Mouse (Mus musculus): ENCODE results near the gene Slc2a2. TPM values are rescaled to one million over a fixed set of nuclear protein-coding genes. Genes with fewer than 3 reads are reported as not detected.

The Slc2a2 gene
- polyA plus RNA-seq (2014; fragmentation: Nextera tagmentation; extraction: Ambion mirVana) = 0.08 and 0.14 TPM in 2 replicates

DNA sequence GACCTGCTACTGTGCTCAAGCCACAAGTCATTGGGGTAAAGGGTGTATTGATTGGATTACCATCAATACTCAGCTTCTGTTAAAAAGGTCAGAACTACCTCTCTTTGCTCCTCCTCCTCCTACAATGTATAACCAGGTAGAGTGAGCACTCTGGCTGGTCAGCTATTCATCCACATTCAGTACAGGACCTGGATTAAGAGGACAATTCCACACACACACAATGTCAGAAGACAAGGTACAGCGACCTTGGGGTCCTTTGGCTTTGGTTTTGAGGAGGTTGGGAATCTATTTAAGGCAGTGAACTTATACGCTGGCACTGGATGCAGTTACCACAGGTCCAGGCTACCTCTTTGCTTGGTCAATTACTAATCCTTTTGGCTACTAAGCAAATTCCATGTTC is at the start of gene Slc2a2:
Slc2a2 (plus strand) TSS at position 107 of the 400 bp plus-strand sequence.
- Histone ChIP-seq H3K27me3 (ENCODE audit: insufficient read depth, low read length) (no peaks in the 10 kb centered on the region), H3K4me1 (ENCODE audit: insufficient read depth) (no peaks in the 10 kb centered on the region), H3K27ac (ENCODE audit: low read depth) (no peak within 1 kb of the TSS), H3K9ac (no peak within 1 kb of the TSS), H3K4me3 (ENCODE audit: low read depth, low read length) (no peak within 1 kb of the TSS), H3K4me2 (no peak within 1 kb of the TSS), H3K36me3 (ENCODE audit: insufficient read depth) (no peaks in the 10 kb centered on the region), H3K9me3 (ENCODE audit: low read depth, low read length) (no peaks in the 10 kb centered on the region)
- no peak for TF ChIP-seq CTCF (IDR thresholded peaks at IDR 0.05; ENCODE audit: low read depth)
- WGBS = 89% methylated on average over 2 of the region's 2 CpGs
- no peak for ATAC-seq (ENCODE audit: insufficient read depth)
- no peak for DNase-seq

DNA sequence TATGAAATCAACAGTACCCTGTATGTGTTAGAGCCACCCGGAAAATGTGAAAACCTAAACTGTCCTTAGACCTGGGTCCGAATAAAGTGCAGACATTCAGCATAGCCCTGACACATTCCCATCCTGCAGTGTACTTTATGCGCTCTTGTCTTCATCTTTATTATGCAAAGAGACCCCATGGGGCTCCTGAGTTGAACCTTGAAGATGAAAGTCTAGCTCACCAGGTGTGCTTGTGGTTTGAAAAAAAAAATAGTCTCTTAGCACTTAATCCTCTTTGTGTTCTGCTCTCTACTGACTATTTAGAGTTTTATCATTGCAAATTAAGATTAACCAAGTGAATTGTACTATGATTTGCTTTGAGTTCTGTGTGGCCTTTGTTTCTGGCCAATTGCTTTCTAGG is 45.1 kb upstream of the Slc2a2 start:
- 70% methylated on average over 3 of the region's 3 CpGs for WGBS
- ATAC-seq (ENCODE audit: insufficient read depth) (no peak), DNase-seq (no peak)
- H3K9me3 ChIP-seq (ENCODE audit: low read depth, low read length) = no peaks in the 10 kb centered on the region
- no peak overlapping the region for H3K4me3 ChIP-seq (ENCODE audit: low read depth, low read length)
- H3K27me3 ChIP-seq (ENCODE audit: insufficient read depth, low read length) = no peaks in the 10 kb centered on the region
- no peaks in the 10 kb centered on the region for H3K36me3 ChIP-seq (ENCODE audit: insufficient read depth)
- no peak overlapping the region for H3K9ac ChIP-seq
- TF ChIP-seq CTCF (IDR thresholded peaks at IDR 0.05; ENCODE audit: low read depth) = no peak
- no peak overlapping the region for H3K4me2 ChIP-seq
- H3K27ac ChIP-seq (ENCODE audit: low read depth) = no peak overlapping the region
- no peaks in the 10 kb centered on the region for H3K4me1 ChIP-seq (ENCODE audit: insufficient read depth)

DNA sequence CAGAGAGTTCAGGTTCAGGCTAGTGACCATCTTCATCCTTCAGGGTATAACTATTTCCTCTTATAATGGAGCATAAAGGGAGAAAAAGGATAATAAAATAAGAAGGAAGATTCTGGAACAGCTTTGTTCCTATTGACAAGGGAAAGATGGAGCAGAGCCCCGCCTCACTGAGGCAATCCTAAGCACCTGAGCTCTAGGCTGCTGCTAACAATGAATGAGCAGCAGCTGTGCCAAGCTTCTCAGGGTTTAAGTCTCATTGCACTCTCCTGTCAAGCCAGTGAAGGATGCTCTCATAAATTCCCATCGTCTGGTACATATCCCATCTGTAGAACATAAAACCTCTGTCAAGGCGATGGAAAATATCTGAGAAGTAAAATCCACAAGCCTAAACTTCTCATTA is 44.7 kb upstream of the Slc2a2 start:
- no peak overlapping the region for H3K4me2 ChIP-seq
- TF ChIP-seq CTCF (IDR thresholded peaks at IDR 0.05; ENCODE audit: low read depth) = no peak
- no peaks in the 10 kb centered on the region for H3K27me3 ChIP-seq (ENCODE audit: insufficient read depth, low read length)
- no peak overlapping the region for H3K9ac ChIP-seq
- DNase-seq = no peak
- no peak overlapping the region for H3K4me3 ChIP-seq (ENCODE audit: low read depth, low read length)
- no peaks in the 10 kb centered on the region for H3K9me3 ChIP-seq (ENCODE audit: low read depth, low read length)
- 82% methylated on average over 3 of the region's 3 CpGs for WGBS
- H3K4me1 ChIP-seq (ENCODE audit: insufficient read depth) = no peaks in the 10 kb centered on the region
- no peaks in the 10 kb centered on the region for H3K36me3 ChIP-seq (ENCODE audit: insufficient read depth)
- ATAC-seq (ENCODE audit: insufficient read depth) = no peak
- no peak overlapping the region for H3K27ac ChIP-seq (ENCODE audit: low read depth)

DNA sequence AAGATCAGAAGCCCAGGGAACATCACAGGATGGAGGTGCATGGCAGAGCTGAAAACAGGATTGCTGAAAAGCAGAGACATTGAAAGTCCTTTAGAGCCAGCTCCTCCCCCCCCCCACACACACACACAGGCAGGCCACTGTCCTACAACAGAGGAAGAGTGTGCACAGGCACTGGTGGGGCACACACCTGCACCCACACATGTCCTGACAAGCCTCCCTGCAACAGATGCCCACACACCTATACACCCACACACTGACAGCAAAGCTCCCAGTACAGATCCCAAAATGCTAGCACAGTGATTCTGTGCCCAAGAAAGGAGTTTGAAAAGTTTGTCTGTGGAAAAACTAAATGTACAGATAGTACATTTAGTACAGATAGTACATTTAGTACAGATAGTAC is 43.0 kb upstream of the Slc2a2 start:
- H3K4me2 ChIP-seq = no peak overlapping the region
- no peak overlapping the region for H3K4me3 ChIP-seq (ENCODE audit: low read depth, low read length)
- no peaks in the 10 kb centered on the region for H3K9me3 ChIP-seq (ENCODE audit: low read depth, low read length)
- H3K36me3 ChIP-seq (ENCODE audit: insufficient read depth) = no peaks in the 10 kb centered on the region
- ATAC-seq (ENCODE audit: insufficient read depth) (no peak), DNase-seq (no peak)
- no peaks in the 10 kb centered on the region for H3K27me3 ChIP-seq (ENCODE audit: insufficient read depth, low read length)
- H3K27ac ChIP-seq (ENCODE audit: low read depth) = no peak overlapping the region
- H3K9ac ChIP-seq = no peak overlapping the region
- no peaks in the 10 kb centered on the region for H3K4me1 ChIP-seq (ENCODE audit: insufficient read depth)
- TF ChIP-seq CTCF (IDR thresholded peaks at IDR 0.05; ENCODE audit: low read depth) = no peak

DNA sequence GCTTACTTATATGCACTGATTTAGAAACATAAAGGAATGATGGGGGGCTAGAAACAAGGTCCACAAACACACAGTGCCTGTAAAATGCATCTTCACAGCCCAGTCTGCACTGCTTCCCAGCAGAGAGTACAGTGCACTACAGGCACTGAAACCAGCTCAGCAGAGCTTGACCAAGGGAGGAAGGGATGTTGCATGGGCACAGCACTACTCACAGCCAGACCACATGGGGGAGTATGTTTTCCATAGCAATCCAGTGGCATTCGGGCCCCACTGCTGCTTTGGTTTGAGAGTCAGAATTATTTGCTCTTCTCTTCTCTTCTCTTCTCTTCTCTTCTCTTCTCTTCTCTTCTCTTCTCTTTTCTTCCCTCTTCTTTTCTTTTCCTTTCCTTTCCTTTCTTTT is 39.4 kb upstream of the Slc2a2 start:
- H3K9ac ChIP-seq = no peak overlapping the region
- ATAC-seq (ENCODE audit: insufficient read depth) (no peak), DNase-seq (peak; percentile 34)
- no peaks in the 10 kb centered on the region for H3K4me1 ChIP-seq (ENCODE audit: insufficient read depth)
- no peaks in the 10 kb centered on the region for H3K36me3 ChIP-seq (ENCODE audit: insufficient read depth)
- H3K27me3 ChIP-seq (ENCODE audit: insufficient read depth, low read length) = no peaks in the 10 kb centered on the region
- TF ChIP-seq CTCF (IDR thresholded peaks at IDR 0.05; ENCODE audit: low read depth) = peak; percentile 41
- no peak overlapping the region for H3K27ac ChIP-seq (ENCODE audit: low read depth)
- no peak overlapping the region for H3K4me2 ChIP-seq
- 50% methylated on average over 1 of the region's 1 CpGs for WGBS
- no peak overlapping the region for H3K4me3 ChIP-seq (ENCODE audit: low read depth, low read length)
- H3K9me3 ChIP-seq (ENCODE audit: low read depth, low read length) = no peaks in the 10 kb centered on the region

DNA sequence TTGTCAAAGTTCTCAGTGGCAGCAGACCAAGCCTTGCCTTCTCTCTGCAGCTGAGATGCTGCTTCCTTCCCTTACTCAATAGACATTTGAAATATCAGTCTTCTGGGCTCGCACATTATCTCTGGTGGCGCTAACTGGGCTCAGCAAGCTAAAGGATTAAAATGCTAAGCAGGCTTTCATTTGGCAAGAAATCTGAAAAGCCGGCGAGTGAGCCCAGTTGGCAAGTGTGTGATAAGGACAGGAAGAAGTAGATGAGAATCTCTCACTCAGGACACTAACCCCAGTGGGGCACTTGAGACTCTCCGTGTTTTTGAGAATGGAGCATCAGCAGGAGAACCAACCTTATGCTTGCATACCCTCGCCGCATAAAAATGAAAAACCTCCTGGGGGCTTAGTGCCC is 16.9 kb upstream of the Slc2a2 start:
- Histone ChIP-seq H3K4me2 (no peak overlapping the region), H3K27me3 (ENCODE audit: insufficient read depth, low read length) (no peaks in the 10 kb centered on the region), H3K9ac (no peak overlapping the region), H3K9me3 (ENCODE audit: low read depth, low read length) (no peaks in the 10 kb centered on the region), H3K27ac (ENCODE audit: low read depth) (no peak overlapping the region), H3K36me3 (ENCODE audit: insufficient read depth) (no peaks in the 10 kb centered on the region), H3K4me1 (ENCODE audit: insufficient read depth) (no peaks in the 10 kb centered on the region), H3K4me3 (ENCODE audit: low read depth, low read length) (no peak overlapping the region)
- ATAC-seq (ENCODE audit: insufficient read depth) (no peak), DNase-seq (no peak)
- WGBS = 67% methylated on average over 7 of the region's 7 CpGs
- TF ChIP-seq CTCF (IDR thresholded peaks at IDR 0.05; ENCODE audit: low read depth) = no peak

DNA sequence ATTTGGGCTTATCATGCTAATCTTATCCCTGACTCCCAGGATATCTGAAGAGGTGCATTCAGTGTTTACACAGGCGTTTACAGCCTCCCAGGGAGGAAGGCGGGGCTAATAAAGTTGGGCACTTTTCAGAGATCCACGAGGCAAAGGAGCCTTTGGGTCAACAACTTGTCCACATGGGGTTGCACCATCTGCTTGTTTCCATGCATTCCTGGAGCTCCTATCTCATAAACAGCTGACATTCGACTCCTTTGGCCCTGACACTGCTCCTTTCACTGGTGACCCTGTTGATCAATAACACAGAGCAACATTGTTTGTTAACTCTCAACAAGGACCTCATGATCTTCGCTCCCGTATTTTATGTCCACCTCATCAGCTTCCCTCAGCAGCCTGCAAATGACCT is 15.8 kb upstream of the Slc2a2 start:
- no peak overlapping the region for H3K4me2 ChIP-seq
- H3K9me3 ChIP-seq (ENCODE audit: low read depth, low read length) = no peaks in the 10 kb centered on the region
- no peak overlapping the region for H3K27ac ChIP-seq (ENCODE audit: low read depth)
- no peaks in the 10 kb centered on the region for H3K4me1 ChIP-seq (ENCODE audit: insufficient read depth)
- H3K9ac ChIP-seq = no peak overlapping the region
- 36% methylated on average over 6 of the region's 6 CpGs for WGBS
- H3K4me3 ChIP-seq (ENCODE audit: low read depth, low read length) = no peak overlapping the region
- H3K36me3 ChIP-seq (ENCODE audit: insufficient read depth) = no peaks in the 10 kb centered on the region
- no peaks in the 10 kb centered on the region for H3K27me3 ChIP-seq (ENCODE audit: insufficient read depth, low read length)
- ATAC-seq (ENCODE audit: insufficient read depth) (no peak), DNase-seq (no peak)
- no peak for TF ChIP-seq CTCF (IDR thresholded peaks at IDR 0.05; ENCODE audit: low read depth)

DNA sequence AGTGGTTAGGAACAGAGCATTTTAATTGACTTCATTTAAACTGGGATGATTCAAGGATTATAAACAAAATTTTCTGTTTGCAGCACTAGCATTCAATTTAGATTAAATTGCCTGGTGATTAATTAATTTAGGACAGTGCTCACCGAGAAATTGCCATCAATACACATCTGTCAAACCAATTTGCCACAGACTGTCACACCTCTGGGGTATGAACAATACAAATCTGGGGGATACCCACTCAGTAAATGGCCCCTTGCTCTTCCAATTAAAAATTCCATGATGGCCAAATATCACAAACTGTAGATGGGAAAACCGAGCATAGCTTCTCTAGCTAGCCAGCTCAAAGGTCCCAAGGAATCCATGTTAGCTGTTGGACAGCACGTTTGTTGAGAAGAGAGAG is 15.3 kb upstream of the Slc2a2 start:
- ATAC-seq (ENCODE audit: insufficient read depth) (no peak), DNase-seq (no peak)
- Histone ChIP-seq H3K27me3 (ENCODE audit: insufficient read depth, low read length) (no peaks in the 10 kb centered on the region), H3K36me3 (ENCODE audit: insufficient read depth) (no peaks in the 10 kb centered on the region), H3K9ac (no peak overlapping the region), H3K4me1 (ENCODE audit: insufficient read depth) (no peaks in the 10 kb centered on the region), H3K4me3 (ENCODE audit: low read depth, low read length) (no peak overlapping the region), H3K9me3 (ENCODE audit: low read depth, low read length) (no peaks in the 10 kb centered on the region), H3K4me2 (no peak overlapping the region), H3K27ac (ENCODE audit: low read depth) (no peak overlapping the region)
- 71% methylated on average over 3 of the region's 3 CpGs for WGBS
- no peak for TF ChIP-seq CTCF (IDR thresholded peaks at IDR 0.05; ENCODE audit: low read depth)
